Mouse (Mus musculus): ENCODE data around the gene Cuta. TPM values are rescaled to one million over a fixed set of nuclear protein-coding genes. Genes with fewer than 3 reads are reported as not detected.
"Not testable (repeated sequence)": the region's sequence is repeated elsewhere in the genome, so short reads cannot be mapped to it uniquely, and the experiment has no call there.

Cuta gene
- total RNA-seq (2021): 100 to 1,000 TPM; 145 to 164 TPM
- polyA plus RNA-seq (2012; rRNA removed): 378 and 381 TPM in 2 replicates
- long read RNA-seq, transcript Cuta-201 (7 exons, 741 nt): major isoform, 32 of 83 reads
- long read RNA-seq, partial matches to known transcripts: 28 of 83 reads
- long read RNA-seq, other reads (novel, unspliced or antisense): 14 of 83 reads

DNA sequence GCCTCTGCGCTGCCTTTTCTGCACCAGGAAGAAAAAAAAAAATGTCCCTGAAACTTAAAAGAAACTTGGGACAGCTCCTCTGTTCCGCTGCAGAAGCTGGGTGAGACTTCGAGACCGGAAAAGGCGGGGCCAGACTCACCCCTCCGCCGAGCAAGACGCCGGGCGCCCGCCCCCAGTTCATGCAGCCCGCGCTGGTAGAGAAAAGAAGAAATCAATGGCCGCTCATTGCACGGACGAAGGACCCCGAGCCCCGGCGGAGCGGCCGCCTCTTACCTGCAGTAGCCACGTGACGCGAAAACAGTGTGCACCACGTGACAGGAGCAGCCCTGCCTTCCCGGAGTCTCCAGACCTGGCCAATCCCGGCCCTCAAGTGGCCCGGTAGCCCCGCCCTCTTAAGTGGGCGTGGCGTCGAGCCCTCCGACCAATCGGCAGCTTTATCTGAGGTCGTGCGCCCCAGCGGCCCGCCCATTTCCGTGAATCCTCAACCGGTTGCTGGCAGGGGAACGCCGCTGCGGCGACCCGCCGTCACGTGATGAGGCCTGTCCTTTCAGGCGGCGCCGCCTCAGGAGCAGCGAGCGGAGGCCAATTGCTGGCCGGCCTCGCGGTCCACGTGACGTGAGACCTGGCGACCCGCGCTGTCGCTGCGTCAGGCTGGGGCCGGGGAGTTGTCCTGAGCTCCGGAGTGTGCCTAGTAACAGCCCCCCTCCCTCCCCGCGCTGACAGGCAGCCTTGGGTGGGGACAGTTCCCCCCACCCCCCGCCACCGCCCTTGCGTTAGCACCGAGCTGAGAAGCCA lies at the start of gene Cuta:
Cuta (minus strand) TSS at position 392 of the 795 bp plus-strand sequence.
- DNase-seq: peak; percentile 100

DNA sequence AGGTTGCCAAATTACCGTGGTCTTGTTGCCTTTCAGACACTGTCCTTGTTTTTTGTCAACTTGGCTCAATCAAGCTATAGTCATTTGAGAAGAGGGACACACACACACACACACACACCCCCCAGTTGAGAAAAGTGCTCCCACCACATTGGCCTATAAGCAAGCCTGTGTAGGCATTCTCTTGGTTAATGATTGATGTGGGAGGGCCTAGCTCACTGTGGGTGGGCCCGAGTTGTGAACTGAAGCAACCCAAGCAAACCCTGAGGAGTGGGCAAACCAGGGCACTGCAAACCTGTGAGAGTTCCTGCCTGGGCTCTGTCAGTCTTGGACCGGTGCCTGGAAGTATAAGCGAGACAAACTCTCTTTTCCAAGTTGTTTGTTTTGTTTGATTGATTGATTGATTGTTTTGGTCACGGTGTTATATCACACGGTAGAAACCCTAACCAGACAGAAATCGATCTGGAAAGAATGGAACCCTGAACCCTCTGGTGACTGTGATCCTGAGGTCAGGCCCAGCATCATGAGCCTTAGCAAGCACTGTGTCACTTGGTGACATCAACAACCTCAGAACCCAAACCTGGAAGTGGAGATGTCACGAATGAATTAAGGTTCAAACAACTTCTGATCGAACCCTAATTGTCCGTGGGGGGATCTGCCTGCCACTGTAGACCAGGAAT lies 46.3 kb upstream of the Cuta start:
- DNase-seq: no peak

DNA sequence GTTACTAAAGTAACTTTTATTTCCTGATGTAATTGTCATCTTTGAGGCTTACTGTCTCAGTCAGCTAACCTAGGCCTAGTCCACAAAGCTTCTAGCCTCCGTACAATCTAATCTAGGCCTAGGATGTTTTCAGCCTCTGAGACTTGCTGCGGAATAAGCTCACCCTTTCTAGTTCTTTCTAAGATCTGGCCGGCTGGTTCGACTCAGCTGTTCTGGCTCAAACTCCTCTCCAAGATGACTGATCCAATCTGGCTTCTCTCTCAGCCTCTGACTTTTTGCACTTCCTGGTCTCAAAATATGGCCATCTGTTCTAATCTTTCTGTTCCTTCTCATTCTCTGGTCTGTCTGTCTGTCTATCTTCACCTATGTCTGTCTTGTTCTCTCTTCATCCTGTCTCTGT lies 44.0 kb upstream of the Cuta start:
- no peak for DNase-seq

DNA sequence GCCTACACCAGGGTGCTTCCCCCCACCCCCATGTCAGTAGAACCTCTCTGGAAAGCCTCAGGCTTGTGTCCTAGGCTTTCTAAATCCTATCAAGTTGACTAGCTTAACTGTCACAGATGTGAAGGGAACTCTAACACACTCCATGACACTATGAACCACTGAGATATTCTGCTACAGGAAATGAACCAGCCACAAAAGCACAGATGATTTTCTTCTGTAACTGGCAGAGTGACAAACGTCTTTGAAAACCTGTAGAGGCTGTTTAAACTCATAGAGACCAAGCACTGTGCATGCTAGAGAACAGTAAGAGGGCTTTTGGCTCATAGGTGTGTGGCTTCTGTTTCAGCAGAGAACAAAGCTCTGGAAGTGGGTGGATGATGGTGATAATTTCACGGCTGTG lies 41.7 kb upstream of the Cuta start:
- no peak for DNase-seq

DNA sequence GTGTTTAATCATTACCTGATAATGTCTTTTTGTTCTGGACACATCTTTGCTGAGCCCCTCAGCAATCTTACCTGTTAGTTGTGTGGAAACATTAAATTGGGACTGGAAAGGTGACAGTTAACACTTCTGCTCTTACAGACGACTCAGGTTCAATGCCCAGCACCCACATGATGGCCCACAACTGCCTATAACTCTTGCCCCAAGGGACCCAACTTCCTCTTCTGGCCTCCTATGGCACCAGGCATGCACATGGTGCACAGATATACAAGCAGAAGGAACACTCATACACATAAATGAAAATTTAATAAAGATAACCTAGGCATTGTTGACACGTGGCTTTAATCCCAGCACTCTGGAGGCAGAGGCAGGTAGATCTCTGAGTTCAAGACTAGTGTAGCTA lies 40.1 kb upstream of the Cuta start:
- no peak for DNase-seq

DNA sequence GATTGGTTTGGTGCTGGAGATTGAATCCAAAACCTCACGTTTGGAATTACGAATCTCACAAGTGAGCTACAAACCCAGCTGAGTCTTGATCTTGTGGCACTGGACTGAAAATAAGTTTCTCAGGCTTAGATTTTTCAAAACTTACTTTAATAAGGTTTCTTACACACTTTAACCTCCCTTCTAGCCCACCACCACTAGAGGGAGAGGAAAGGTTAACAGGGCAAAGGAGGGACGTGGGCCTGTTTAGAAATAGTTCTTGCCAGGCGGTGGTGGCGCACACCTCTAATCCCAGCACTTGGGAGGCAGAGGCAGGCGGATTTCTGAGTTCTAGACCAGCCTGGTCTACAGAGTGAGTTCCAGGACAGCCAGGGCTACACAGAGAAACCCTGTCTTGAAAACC lies 38.0 kb upstream of the Cuta start:
- not testable (repeated sequence) for DNase-seq

DNA sequence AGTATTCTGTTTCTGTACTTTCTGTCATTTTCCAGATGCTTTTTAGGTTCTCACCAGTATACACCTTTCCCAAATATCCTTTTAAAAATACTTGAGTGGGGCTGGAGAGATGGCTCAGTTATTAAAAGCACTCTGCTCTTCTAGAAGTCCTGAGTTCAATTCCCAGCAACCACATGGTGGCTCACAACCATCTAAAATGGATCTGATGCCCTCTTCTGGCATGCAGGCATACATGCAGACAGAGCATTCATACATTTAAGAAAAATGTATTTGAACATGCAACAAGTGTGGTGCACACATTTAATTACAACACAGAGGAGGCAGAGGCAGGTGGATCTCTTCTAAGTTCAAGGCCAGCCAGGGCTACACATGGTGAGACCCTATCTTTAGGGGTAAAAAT lies 36.0 kb upstream of the Cuta start:
- DNase-seq: no peak

DNA sequence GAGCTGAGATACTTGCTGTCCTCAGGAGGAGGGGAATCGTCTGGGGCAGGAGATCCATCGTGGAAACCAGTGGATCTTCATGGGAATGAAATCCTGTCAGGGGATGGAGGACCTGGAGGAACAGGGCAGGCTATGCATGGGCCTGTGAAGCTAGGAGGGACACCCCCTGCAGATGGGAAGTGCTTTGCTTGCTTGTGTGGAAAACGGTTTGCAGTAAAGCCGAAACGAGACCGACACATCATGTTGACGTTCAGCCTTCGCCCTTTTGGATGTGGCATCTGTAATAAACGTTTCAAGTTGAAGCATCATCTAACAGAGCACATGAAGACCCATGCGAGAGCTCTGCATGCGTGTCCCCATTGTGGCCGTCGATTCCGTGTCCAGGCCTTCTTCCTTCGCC lies 35.2 kb upstream of the Cuta start:
- no peak for DNase-seq

DNA sequence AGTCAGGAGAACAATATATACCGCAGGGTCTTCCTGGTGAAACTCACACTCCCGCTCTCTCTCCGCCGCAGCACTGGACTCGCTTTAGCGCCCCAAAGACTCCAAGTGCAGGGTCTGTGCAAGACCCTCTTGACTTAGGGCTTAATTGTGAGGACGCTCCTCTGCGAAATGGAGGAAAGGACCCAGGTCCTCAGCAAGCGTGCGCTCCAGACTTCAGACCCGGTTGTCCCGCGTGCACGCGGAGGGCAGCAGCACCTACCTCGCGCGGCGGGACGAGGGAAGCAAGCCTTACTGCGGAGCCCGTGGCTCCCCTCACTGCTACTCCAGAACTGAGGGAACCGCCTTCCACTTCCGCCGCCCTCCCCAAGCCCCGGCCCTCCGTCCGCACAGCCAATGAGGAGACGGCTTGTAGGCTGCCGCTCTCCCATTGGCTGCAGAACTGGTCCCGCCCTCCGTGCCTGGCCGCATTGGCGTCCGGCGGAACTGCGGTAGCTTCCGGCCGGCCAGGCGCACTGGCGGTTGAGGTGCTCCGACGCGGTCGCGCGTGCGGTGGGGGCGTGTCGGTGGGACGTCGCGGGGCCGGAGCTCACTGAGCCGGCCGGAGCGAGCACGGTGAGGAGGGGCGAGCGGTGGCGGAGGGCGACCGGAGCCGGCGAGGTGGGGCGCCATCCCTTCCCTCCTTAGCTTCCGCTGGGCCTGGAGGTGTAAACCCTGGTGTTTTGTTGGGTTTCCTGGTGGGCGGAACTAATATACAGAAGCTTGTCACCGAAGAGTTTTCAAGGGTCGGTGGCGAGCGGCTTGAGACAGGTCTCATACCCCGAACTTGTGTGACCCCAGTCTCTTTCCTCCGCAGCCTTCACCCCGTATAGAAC lies 33.6 kb upstream of the Cuta start, which contains the start of gene Zbtb9:
Zbtb9 (plus strand) TSS at position 465 of the 872 bp plus-strand sequence.
- DNase-seq: peak; percentile 98

DNA sequence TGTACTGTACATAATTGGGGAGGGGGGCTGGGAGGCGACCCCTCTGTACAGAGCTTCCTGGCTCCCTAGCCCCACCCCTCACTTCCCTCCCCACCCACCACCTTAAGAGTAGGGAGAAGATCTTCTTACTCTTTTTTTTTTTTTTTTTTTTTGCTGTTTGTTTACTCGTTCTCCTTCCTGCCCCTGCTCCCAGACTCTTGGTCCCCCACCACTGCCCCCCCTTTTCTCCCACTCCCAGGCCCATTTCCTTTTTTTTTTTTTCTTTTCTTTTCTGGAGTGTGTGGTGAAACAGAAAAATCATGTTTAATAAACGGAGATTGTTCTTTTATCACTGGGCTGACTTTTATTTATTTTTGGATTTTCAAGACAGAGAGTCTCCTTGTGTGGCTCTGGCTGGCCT lies 32.7 kb upstream of the Cuta start:
- no peak for DNase-seq

DNA sequence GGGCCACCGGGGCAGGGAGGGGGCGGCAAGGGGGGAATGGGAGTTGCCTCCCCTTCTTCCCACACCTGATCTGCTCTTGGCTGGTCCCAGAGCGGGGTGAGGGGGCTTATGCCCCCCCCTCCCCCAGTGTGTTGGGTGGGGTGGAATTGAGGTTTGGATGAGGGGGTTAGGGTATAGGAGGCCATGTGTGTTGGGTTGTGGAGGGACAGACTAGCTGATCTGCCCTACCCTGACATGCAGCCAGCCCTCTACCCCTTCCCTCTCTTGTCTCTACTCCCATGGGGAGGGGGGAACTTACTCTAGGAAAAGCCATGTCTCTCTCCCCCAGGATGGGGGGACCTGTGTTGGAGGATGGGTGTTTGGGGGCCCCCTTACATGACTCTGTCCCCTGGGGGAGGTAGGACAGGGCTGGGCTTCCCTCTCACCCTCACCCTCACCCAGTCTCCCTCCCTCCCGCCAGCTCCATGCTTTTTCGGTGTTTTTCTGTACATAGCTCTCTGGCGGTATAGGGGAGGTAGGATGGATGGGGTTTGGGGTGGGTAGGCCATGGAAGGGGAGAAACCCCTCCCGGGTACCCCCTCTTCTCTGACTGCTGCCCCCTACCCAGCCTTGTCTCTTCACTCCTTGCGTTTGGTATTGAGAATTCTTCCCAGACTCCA lies 32.0 kb upstream of the Cuta start:
- DNase-seq: no peak

DNA sequence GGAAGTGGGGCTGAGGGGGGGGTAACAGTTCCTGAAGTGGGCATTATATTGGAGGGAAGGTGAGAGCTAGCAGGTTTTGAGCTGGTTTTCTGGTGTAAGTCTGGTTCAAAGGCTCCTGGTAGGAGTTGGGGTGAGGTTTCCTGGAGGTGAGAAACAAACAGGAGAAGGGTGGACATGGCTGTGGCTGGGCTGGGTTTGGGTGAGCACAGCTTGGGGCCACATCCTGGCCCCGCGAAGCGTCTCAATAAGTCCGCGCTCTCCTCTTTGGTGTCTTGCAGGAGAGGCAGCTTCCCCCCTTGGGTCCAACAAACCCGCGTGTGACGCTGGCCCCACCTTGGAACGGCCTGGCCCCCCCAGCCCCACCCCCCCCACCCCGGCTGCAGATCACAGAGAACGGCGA lies 30.9 kb upstream of the Cuta start:
- no peak for DNase-seq

DNA sequence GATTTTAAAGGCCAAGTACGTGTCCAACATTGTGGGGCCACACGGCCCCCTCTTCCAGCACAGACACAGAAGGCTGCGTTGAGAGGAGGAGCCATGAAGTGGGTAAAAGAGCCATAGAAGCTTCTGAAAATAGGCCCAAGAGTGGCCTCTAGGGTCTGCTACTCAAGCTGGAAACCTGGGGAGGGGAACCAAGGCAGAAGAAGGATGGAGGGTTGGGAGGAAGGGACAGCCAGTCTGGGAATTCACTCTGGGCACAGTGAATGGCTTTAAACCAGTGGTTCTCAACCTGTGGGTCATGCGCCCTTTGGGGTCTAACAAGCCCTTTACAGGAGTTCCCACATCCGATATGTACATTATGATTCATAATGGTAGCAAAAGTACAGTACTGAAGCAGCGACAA lies 29.9 kb upstream of the Cuta start:
- DNase-seq: no peak

DNA sequence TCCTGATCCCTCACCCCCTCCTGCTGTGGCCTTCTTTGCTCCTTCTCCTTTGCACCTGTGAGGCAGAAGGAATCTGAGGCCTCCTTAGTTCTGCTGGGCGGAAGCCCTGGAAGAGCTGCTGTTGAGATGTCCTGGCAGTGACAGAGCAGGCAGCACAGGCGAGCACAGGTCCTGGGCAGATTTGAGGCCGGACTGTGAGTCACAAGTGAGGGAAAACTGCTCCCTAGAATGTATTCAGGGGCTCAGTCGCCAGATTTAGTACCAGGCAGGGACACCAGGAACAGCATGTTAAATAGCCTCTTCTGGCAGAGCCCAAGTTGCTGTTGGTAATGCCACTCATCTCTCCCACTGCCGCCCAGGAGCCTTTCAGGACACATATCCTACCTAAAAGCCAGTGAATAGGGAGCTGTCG lies 28.8 kb upstream of the Cuta start:
- no peak for DNase-seq

DNA sequence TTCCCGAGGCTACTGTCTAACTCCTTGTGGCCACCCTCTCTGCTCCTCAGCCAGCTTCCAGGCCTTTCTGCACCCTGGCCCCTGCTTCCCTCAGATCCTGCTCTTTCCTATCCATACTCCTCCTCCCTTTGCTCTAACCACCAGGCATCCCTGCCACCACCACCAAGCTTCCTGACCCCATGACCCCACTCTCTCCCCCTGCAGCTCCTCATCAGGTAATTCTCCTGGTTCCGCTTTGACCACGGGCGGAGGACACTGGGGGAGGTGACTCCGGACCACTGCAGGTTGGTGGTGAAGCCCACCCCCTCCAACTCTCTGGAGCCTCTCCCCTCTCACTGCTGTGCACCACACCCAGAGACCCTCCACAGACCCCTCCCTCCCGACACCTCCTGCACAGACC lies 28.1 kb upstream of the Cuta start:
- no peak for DNase-seq

DNA sequence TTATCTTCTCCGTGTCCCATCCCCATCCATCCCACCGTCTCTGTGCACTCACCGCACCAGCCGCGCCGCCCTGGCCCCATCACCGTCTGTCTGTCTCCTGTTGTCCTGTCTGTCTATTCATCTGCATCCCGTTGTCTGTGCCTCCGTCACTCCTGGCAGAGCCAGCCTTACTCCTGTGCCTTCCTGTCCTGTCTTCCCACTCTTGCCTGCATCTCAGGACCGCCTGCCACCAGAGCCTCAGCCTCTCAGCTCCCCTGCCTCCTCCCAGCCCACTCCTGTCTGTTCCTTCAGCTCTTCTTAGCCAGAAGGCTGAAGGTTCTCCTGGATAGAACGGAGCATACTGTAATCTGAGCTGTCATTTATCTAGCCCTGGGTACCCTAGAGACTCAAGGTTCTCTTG lies 27.6 kb upstream of the Cuta start:
- no peak for DNase-seq

DNA sequence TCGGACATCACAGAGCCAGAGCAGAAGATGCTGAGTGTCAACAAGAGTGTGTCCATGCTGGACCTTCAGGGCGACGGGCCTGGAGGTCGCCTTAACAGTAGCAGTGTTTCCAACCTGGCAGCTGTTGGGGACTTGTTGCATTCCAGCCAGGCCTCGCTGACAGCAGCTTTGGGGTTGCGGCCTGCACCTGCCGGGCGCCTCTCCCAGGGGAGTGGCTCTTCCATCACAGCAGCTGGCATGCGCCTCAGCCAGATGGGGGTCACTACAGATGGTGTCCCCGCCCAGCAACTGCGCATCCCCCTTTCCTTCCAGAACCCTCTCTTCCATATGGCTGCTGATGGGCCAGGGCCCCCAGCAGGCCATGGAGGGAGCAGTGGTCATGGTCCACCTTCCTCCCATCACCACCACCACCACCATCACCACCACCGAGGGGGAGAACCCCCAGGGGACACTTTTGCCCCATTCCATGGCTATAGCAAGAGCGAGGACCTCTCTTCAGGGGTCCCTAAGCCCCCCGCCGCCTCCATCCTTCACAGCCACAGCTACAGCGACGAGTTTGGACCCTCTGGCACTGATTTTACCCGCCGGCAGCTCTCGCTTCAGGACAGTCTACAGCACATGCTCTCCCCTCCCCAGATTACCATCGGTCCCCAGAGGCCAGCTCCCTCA lies 22.3 kb upstream of the Cuta start:
- DNase-seq: no peak

DNA sequence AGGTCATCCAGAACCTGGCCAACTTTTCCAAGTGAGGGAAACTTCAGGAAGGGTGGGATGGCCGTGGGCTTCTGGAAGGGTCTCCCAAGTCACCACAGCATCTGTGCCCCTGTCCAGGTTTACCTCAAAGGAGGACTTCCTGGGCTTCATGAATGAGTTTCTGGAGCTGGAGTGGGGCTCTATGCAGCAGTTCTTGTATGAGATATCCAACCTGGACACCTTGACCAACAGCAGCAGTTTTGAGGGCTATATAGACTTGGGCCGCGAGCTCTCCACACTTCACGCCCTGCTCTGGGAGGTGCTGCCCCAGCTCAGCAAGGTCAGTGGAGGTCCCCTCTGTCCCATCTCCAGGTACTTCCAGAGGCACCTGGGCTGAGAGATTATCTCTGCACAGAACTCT lies 20.4 kb upstream of the Cuta start:
- no peak for DNase-seq

DNA sequence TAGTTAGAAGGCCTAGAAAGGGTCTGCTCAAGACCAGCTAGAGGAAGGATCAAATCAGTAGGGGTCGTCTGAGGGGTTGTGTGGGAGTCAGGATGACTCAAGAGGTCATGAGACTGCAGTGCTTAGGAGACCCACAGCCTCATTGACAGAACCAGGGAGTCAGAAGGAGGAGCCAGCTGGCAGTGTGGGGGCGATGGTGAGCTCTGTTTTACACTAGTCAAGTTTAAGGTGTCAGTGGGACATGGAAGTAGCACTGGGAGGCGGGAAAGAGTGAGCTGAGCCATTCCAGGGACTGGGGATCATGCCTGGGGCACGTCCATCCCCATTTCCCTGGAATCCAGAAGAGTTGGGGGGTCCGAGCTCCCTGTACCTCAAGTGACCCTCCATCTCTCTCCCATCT lies 19.5 kb upstream of the Cuta start:
- DNase-seq: no peak

DNA sequence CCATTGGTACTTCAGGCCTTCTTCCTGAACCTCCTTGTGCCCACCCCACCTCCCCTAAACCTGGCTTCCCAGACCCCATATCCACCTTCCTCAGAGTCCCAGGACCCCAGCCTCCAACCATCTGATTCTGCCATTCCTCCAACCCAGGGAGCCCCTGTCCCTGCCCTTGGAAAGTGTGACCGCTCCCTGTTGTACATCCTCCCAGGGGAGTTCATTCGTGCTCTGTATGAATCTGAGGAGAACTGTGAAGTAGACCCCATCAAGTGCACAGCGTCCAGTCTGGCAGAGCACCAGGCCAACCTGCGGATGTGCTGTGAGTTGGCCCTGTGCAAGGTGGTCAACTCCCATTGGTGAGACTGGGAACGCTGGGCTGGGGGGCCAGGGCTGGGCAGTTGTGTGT lies 18.5 kb upstream of the Cuta start:
- no peak for DNase-seq

DNA sequence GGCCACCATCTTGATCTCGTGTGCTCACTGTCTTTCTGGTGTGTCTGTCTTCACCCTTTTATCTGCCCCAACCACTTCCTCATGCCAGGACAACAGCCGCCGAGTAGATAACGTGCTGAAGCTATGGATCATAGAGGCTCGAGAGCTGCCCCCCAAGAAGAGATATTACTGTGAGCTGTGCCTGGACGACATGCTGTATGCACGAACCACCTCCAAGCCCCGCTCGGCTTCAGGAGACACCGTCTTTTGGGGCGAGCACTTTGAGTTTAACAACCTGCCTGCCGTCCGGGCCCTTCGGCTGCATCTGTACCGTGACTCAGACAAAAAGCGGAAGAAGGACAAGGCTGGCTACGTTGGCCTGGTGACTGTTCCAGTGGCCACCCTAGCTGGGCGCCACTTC lies 17.5 kb upstream of the Cuta start:
- DNase-seq: peak; percentile 35
